Mouse (Mus musculus): Measurements from ENCODE around the gene Nr6a1.

Gene Nr6a1

DNA sequence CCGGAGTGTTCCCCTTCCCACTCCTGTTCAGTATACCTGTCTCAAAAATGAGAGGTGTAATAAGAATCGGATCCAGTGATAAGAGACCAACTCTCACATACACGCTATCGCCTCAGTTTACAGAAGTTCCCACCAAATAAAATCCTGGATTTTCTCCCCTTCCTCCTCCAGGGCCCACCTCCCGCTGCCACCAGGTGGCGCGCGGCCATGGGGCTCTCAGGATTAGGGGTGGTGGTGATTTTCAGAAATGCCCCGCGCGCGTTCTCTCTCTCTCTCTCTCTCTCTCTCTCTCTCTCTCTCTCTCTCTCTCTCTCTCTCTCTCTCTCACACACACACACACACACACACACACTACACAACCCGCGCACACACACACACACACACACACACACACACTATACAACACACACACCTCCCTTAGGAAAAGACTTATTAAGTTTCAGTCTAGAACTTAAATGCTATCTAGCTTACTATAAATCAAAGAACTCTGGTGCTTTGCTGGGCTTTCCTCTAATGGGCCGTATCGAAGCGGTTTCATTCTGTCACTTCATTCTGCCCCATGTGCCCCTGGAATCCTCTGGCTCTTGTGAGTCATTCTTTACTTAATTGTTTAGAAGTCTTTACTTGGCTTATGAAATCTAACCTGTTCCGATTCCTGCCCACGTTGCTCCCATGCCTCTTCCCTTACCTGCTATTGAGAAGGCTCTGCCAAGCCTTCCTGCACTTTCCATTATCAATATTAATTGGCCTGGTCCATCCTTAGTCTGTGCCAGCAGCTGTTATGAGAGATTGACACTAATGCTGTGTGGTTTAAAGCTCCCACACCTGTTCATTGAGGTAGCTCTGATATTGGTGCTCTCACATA lies at the start of gene Nr6a1:
Gene Nr6a1, minus strand, starts transcription at position 574 of the 865 bp plus-strand sequence.
- in situ Hi-C loops (cut with MboI, MseI), result no loop called here

- in situ Hi-C loops (cut with MboI, MseI), result loop anchor here (5.0 kb wide), 1 partner anchor 1359 kb away; no protein-coding TSS in a partner anchor
These were observed 48.7 kb upstream of the Nr6a1 start for GRCm38 (mm10) chr2:38975941-38976805.

DNA sequence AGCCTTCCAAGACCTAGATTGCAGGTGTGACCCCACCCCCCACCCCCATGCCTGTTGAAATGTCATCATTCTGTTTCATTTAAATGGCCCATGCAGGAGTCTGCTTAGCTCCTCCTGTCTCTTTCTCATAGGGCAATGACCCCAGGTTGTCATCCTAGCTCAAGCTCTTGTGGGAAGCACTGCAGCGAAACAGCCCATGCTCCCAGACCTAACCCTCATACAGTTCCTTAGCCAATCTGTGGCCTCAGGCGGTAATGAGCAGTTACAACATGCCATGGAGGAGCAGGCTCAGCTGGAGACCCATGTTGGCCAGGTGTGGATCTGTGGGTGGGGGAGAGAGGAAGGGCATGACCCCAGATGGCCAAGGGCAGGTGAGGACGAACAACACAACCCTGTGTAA lies 47.7 kb upstream of the Nr6a1 start:
- in situ Hi-C loops (cut with MboI, MseI), result loop anchor here (5.0 kb wide), 1 partner anchor 1358 kb away; no protein-coding TSS in a partner anchor

DNA sequence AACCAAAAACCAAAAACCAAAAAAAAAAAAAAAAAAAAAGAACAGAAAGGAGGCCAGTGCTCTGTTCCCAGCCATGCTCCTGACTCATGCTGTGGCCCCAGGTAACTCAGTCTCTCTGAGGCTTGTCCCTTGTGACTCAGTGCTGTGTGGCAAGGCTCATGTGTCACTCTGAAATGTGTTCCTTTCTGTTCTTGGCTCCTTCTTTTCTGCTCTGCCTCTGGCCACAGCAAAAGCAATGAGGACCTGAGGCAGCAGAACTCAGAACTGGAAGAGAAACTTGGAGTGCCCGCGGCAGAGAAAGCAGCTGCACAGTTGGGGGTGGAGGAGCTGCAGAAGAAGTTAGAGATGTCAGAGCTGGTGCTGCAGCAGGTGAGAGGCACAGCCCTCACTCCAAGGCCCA lies 46.7 kb upstream of the Nr6a1 start:
- in situ Hi-C loops (cut with MboI, MseI), result no loop called here

DNA sequence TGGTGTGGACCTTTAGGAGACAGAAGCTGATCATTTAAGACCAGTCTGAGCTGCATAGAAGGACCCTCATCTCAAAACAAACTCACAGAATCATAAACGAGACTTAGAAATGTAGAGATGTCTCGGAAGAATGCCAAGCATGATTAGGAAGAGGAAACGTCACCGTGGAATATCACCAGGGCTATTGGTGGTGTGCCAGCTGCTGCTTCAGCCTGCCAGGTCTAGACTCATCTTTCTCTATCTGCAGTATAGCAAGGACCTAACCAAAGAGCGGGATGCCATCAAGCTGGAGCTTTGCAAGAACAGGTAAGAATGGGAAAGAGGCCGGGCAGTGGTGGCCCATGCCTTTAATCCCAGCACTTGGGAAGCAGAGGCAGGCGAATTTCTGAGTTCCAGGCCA lies 46.2 kb upstream of the Nr6a1 start:
- in situ Hi-C loops (cut with MboI, MseI), result no loop called here

GRCm38 (mm10) chr2:38973223-38973622 lies 45.7 kb upstream of the Nr6a1 start:
- in situ Hi-C loops (cut with MboI, MseI), result no loop called here

DNA sequence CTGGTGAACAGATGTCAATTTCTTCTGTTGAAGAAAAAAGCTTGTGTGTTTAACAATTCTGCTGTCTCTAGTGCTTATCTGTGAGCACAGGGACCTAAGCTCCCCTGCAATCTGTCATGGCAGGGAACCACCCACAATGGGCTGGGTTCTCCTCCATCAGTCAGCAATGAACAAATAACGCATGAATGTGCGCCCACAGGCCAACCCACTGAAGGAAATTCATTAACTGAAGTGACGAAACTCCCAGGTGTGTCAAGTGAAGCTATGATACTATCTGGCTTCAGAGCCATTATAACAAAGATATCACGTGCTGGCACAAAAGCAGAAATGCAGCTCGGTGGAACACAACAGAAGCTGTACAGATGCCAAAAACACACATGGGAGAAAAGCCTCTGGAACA lies 42.6 kb upstream of the Nr6a1 start:
- in situ Hi-C loops (cut with MboI, MseI), result no loop called here

GRCm38 (mm10) chr2:38969650-38970049 lies 42.2 kb upstream of the Nr6a1 start:
- in situ Hi-C loops (cut with MboI, MseI), result no loop called here

- in situ Hi-C loops (cut with MboI, MseI), result no loop called here
These were observed 36.7 kb upstream of the Nr6a1 start for GRCm38 (mm10) chr2:38964198-38964597.

DNA sequence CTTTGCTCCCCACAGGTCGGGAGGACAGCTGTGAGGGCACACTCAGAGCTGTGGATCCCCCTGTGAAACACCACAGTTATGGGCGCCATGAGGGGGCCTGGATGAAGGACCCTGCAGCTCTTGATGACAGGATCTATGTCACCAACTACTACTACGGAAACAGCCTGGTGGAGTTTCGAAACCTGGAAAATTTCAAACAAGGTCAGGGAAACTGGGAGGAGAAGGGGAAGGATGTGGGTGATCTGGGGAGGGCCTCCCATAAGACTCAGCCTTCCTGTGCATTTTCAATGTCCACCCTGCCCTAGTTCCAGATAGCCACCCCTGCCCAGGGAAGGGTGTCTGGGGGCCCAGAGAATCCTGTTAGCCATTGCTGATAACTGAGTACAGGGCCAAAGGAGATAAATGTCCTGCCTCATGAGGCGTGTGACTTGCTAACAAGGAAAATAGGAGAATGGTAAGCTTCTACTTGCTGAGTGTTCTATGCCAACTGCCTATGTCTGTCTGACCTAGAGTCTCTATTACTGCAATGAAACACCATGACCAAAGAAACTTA lies 30.3 kb upstream of the Nr6a1 start:
- in situ Hi-C loops (cut with MboI, MseI), result no loop called here

- in situ Hi-C loops (cut with MboI, MseI), result no loop called here
These were observed 28.6 kb upstream of the Nr6a1 start for GRCm38 (mm10) chr2:38956062-38956461.

- in situ Hi-C loops (cut with MboI, MseI), result no loop called here
These were observed 25.8 kb upstream of the Nr6a1 start for GRCm38 (mm10) chr2:38953152-38953883.

DNA sequence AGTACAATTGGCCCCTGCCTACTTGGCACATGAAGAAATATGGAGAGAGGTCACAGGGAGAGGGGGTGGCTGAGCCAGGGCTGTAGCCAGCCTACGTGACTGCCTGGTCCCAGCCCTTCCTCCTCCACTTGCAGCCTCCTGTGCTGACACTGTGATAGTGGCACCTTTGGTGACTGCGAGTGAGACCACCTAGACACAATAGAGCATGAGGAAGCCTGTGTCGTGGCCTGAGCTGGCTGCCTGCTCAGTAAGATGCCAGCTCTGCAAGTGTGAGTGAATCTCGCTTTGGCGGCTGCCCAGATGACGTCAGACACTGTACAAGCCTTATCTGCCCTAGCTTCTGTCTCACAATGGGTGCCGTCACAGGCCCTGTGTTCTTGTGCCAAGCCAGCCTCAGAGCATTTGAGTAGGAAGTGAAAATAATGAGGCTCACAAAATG lies 22.8 kb upstream of the Nr6a1 start:
- in situ Hi-C loops (cut with MboI, MseI), result no loop called here

DNA sequence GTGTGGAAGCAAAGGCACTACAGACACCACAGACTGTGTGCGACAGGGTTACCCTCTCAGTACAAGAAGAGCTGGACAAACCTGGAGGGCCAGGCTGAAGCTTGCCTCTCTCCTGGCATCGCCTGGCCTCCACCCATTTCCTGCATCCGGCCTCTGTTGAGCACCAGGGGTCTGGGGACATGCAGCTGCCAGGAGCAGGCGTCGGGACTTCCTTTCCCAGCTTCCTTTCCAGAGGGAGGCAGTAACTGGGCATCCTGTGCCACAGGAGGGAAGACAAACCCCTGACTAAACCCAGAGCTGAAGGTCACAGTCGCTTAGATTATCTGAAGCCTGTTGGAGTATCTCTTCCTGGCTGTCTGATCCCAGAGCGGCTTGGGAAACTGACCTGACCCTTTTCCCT lies 20.1 kb upstream of the Nr6a1 start:
- in situ Hi-C loops (cut with MboI, MseI), result no loop called here

DNA sequence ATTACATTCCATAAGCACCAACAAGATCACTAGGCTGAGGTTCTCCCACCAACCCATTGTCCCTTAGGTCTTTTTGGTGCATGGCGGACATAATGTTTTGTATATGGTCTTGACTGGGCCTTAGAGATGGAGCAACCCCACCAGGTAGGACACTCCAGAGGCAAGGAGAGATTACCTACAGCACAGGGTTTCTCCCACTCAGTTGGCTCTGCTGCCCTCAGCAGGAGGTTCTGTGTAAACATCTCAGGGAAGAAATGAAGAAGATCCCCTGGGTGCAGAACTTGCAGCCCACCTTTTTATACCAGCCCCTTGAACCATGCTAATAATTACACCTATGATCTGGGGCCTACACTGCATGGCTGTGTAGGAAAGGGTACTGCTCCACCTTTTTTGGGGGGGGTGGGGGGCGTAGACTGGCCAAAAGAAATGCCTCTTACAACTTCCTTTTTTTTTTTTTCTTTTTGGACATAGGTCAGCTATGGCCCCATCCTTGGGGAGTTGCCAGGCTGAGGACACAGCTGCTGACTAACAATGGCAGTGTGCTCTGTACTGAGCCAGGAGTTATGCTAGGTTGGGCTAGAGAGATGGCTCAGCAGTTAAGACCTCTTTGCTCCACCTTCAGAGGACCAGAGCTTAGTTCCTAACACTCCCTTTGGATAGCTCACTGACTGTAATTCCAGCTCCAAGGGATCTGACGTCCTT lies 17.1 kb upstream of the Nr6a1 start:
- in situ Hi-C loops (cut with MboI, MseI), result no loop called here

GRCm38 (mm10) chr2:38943977-38944376 lies 16.5 kb upstream of the Nr6a1 start:
- in situ Hi-C loops (cut with MboI, MseI), result no loop called here

DNA sequence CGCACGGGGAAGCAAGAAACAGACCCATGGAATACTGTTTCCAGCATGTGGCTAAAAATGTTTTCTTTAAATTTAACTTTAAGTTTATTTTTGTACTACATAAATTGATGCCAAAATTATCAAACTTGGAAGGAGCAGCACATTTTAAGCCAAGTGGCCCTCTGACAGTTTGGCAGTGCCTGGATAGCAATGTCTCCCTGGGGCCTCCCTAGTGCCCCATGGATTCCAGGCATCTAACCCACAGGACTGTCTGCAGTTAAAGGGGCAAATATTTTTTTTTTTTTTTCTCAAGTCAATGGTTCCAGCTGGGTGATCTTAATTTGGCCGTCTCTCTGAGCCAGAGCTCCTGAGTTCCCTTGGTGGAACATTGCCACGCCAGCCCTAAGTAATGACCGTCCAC lies 15.7 kb upstream of the Nr6a1 start:
- in situ Hi-C loops (cut with MboI, MseI), result no loop called here

GRCm38 (mm10) chr2:38941898-38942297 lies 14.4 kb upstream of the Nr6a1 start:
- in situ Hi-C loops (cut with MboI, MseI), result no loop called here

DNA sequence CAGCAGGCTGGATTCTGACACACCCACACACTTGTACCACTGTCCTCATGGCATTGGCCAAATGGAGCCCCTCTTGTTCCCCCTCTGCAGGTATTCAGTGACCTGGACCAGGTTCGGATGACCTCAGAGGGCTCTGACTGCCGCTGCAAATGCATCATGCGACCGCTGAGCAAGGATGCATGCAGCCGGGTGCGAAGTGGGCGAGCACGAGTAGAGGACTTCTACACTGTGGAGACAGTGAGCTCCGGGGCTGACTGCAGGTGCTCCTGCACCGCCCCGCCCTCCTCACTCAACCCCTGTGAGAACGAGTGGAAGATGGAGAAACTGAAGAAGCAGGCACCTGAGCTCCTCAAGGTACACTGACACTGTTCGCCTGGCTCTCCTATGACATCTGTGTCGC lies 13.9 kb upstream of the Nr6a1 start:
- in situ Hi-C loops (cut with MboI, MseI), result no loop called here

- in situ Hi-C loops (cut with MboI, MseI), result no loop called here
These were observed 11.6 kb upstream of the Nr6a1 start for GRCm38 (mm10) chr2:38939047-38939446.

- in situ Hi-C loops (cut with MboI, MseI), result no loop called here
These were observed 10.5 kb upstream of the Nr6a1 start for GRCm38 (mm10) chr2:38938007-38938406.
